Mouse (Mus musculus) olfactory bulb, adult 2 months (tissue): Measurements from ENCODE around the gene Ccdc172.

Experiments
- CTCF ChIP-seq: fragments of 200-500 bp; IDR thresholded peaks from 2 replicates; pipeline ENCODE4 v1.5.1; 2012; ENCODE audit warnings: low read depth, mild to moderate bottlenecking, low read length, moderate library complexity; ENCODE audit not compliant: insufficient read depth
- POLR2A ChIP-seq: fragments of 200-500 bp; IDR thresholded peaks from 2 replicates; pipeline ENCODE4 v1.6.1; 2012; ENCODE audit warnings: mild to moderate bottlenecking, low read depth, low read length, moderate library complexity; ENCODE audit not compliant: insufficient read depth

DNA sequence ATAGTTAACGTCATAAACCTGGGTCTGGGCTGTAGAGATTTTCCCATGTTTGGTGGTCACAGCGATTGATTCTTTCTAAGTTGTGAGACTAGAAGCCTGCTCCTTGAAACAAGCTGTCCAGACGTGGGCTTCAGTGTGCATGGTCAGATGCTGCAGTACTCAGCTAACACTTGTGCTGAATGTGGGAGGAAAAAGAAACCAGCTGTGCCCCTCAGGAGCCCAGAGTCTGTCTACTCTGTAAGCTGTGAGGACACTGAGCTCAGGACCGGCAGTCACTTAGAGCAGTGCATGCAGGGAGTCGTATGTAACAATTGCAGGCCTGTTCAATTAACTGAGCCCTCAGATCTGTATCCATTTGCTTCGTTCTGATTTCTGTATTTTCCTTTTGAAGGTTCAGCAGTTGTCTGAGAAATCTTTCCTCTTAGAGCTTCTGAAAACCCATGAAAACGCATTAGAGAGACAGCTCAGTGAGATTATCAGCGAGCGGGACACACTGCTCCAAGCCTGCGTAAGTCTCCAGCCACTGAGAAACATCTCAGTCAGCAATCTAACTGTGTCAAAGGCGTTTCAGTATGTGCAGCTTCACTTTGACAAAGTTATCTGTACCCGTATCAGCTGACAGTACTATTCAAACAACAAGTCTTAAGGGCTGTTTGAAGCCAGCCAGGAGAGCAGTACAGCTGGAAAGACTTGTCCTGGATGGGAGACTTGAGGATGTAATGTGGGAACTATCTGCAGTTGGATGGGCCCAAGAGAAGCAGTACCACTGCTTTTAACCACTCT, 13.9 kb downstream of the Ccdc172 start:
- no peak for TF ChIP-seq POLR2A
- no peak for TF ChIP-seq CTCF
